Mouse (Mus musculus) embryonic stem cell, embryonic (primary cell): Measurements from ENCODE around the gene Tmem223.

Source experiments
- CTCF ChIA-PET, 4 experiments: fragments of 300-600 bp in 2 of 4; fragments of 350-600 bp in 2 of 4; sonication (Branson Sonifier 250); formaldehyde crosslinking; loops; one replicate each; lab custom pipeline; 2022; ENCODE audit warnings: inconsistent platforms in 2 of 4; lab: Charles Lee
- POLR2A ChIA-PET, 4 experiments: fragments of 300-600 bp in 2 of 4; fragments of 350-600 bp in 2 of 4; sonication (Branson Sonifier 250); formaldehyde crosslinking; loops; one replicate each; lab custom pipeline; 2022; ENCODE audit warnings: antibody characterized with exemption in 4 of 4, inconsistent platforms in 1 of 4; lab: Charles Lee

The Tmem223 gene

GRCm38 (mm10) chr19:8736160-8736467 is 34.7 kb upstream of the Tmem223 start:
- ChIA-PET POLR2A (interaction anchor here in 3 of 4 experiments (0.6 to 31.6 kb wide), 25 partner anchors 8 to 1418 kb away, joined by 3 to 1732 read pairs (median 7); partner anchors contain the start of genes Nxf1 (in 3 of the 3), Slc3a2 (in 3 of the 3), Hnrnpul2 (in 2 of the 3) and Taf6l (in 2 of the 3)), CTCF (no interaction called here)

GRCm38 (mm10) chr19:8738911-8739310 is 31.9 kb upstream of the Tmem223 start:
- ChIA-PET CTCF (no interaction called here), POLR2A (interaction anchor here (0.7 to 31.6 kb wide), 34 partner anchors 8 to 228 kb away, joined by 3 to 1732 read pairs (median 8); partner anchors contain the start of genes Nxf1 (in 3 of the 4), Slc3a2 (in 3 of the 4), 1810009A15Rik (in 2 of the 4) and Gm49416 (in 2 of the 4))

- ChIA-PET POLR2A (interaction anchor here (0.7 to 31.6 kb wide), 34 partner anchors 11 to 328 kb away, joined by 3 to 1732 read pairs (median 10); partner anchors contain the start of genes Nxf1 (in 3 of the 4), Slc3a2 (in 3 of the 4), Hnrnpul2 (in 2 of the 4) and Taf6l (in 2 of the 4)), CTCF (interaction anchor here in 2 of 4 experiments (0.9 to 1.7 kb wide), 2 partner anchors 21 to 22 kb away, joined by 5 to 17 read pairs; no protein-coding TSS in a partner anchor)
Observed at GRCm38 (mm10) chr19:8739646-8740045, 31.1 kb upstream of the Tmem223 start.

- ChIA-PET POLR2A (interaction anchor here (0.6 to 31.6 kb wide), 62 partner anchors 10 to 327 kb away, joined by 3 to 1732 read pairs (median 6); partner anchors contain the start of genes 1810009A15Rik (in 3 of the 4), Gm49416 (in 3 of the 4), Nxf1 (in 3 of the 4) and Slc3a2 (in 3 of the 4)), CTCF (interaction anchor here in 3 of 4 experiments (0.7 to 1.7 kb wide), 5 partner anchors 18 to 59 kb away, joined by 3 to 17 read pairs (median 4); partner anchors contain the start of gene Slc3a2 (in 1 of the 3))
Observed at GRCm38 (mm10) chr19:8740603-8741002, 30.2 kb upstream of the Tmem223 start, which contains the start of gene 1700092M07Rik. Gene 1700092M07Rik (plus strand): TSS chr19:8740718.

GRCm38 (mm10) chr19:8741243-8741869 is 29.4 kb upstream of the Tmem223 start, which contains the start of gene Stx5a:
Gene Stx5a (plus strand): TSS chr19:8741413.
- ChIA-PET CTCF (interaction anchor here in 3 of 4 experiments (0.5 to 1.7 kb wide), 5 partner anchors 18 to 58 kb away, joined by 3 to 17 read pairs (median 3); partner anchors contain the start of gene Slc3a2 (in 1 of the 3)), POLR2A (interaction anchor here (0.6 to 31.6 kb wide), 65 partner anchors 9 to 1770 kb away, joined by 3 to 1732 read pairs (median 6); partner anchors contain the start of genes 1810009A15Rik (in 3 of the 4), Gm49416 (in 3 of the 4), Nxf1 (in 3 of the 4) and Slc3a2 (in 3 of the 4))

GRCm38 (mm10) chr19:8742176-8742575 is 28.6 kb upstream of the Tmem223 start:
- ChIA-PET CTCF (no interaction called here), POLR2A (interaction anchor here (0.5 to 31.6 kb wide), 36 partner anchors 9 to 247 kb away, joined by 3 to 1732 read pairs (median 10); partner anchors contain the start of genes 1810009A15Rik (in 3 of the 4), Gm49416 (in 3 of the 4), Slc3a2 (in 3 of the 4) and Taf6l (in 3 of the 4))

GRCm38 (mm10) chr19:8745382-8745781 is 25.4 kb upstream of the Tmem223 start:
- ChIA-PET CTCF (interaction anchor here in 1 of 4 experiments (1.5 kb wide), 1 partner anchor 11 kb away, joined by 3 read pairs; the partner anchor contains the start of gene Nxf1), POLR2A (interaction anchor here in 3 of 4 experiments (0.6 to 31.6 kb wide), 8 partner anchors 11 to 26 kb away, joined by 3 to 1732 read pairs (median 38); partner anchors contain the start of genes Nxf1 (in 3 of the 3), Slc3a2 (in 3 of the 3), Tmem179b (in 1 of the 3) and Tmem223 (in 1 of the 3))

- CTCF ChIA-PET = interaction anchor here in 2 of 4 experiments (0.7 to 1.2 kb wide), 4 partner anchors 9 to 362 kb away, joined by 4 to 7 read pairs (median 4); partner anchors contain the start of gene Nxf1 (in 2 of the 2)
- POLR2A ChIA-PET = interaction anchor here in 3 of 4 experiments (0.5 to 31.6 kb wide), 22 partner anchors 9 to 219 kb away, joined by 3 to 1581 read pairs (median 4); partner anchors contain the start of genes Nxf1 (in 3 of the 3), Slc3a2 (in 3 of the 3), 1810009A15Rik (in 1 of the 3) and Eef1g (in 1 of the 3)
Observed at GRCm38 (mm10) chr19:8747368-8747767, 23.4 kb upstream of the Tmem223 start.

GRCm38 (mm10) chr19:8755652-8756051 is 15.1 kb upstream of the Tmem223 start:
- ChIA-PET CTCF (interaction anchor here in 3 of 4 experiments (0.6 to 1.7 kb wide), 8 partner anchors 12 to 1699 kb away, joined by 3 to 10 read pairs (median 3); partner anchors contain the start of gene Tmem179b (in 1 of the 3)), POLR2A (interaction anchor here (0.5 to 15.6 kb wide), 56 partner anchors 8 to 1337 kb away, joined by 3 to 436 read pairs (median 12); partner anchors contain the start of genes 1700092M07Rik (in 3 of the 4), Slc3a2 (in 3 of the 4), Stx5a (in 3 of the 4) and Taf6l (in 3 of the 4))

GRCm38 (mm10) chr19:8756635-8757387 is 14.0 kb upstream of the Tmem223 start, which contains the start of gene Nxf1:
Gene Nxf1 (plus strand): TSS chr19:8757073.
- POLR2A ChIA-PET = interaction anchor here (0.5 to 15.6 kb wide), 140 partner anchors 8 to 1707 kb away, joined by 3 to 436 read pairs (median 5); partner anchors contain the start of genes Tmem179b (in 4 of the 4), 1700092M07Rik (in 3 of the 4), 1810009A15Rik (in 3 of the 4) and AC129217.1 (in 3 of the 4)
- CTCF ChIA-PET = interaction anchor here in 2 of 4 experiments (0.9 to 1.7 kb wide), 6 partner anchors 10 to 41 kb away, joined by 3 to 10 read pairs (median 4); partner anchors contain the start of gene Tmem179b (in 1 of the 2)

GRCm38 (mm10) chr19:8757471-8757998 is 13.3 kb upstream of the Tmem223 start:
- ChIA-PET POLR2A (interaction anchor here (0.8 to 15.6 kb wide), 92 partner anchors 9 to 1516 kb away, joined by 3 to 436 read pairs (median 6); partner anchors contain the start of genes Tmem179b (in 4 of the 4), 1700092M07Rik (in 3 of the 4), Hnrnpul2 (in 3 of the 4) and Slc3a2 (in 3 of the 4)), CTCF (interaction anchor here in 3 of 4 experiments (0.6 to 1.2 kb wide), 4 partner anchors 10 to 389 kb away, joined by 4 to 8 read pairs (median 6); no protein-coding TSS in a partner anchor)

GRCm38 (mm10) chr19:8758899-8759298 is 11.9 kb upstream of the Tmem223 start:
- ChIA-PET CTCF (no interaction called here), POLR2A (interaction anchor here in 3 of 4 experiments (0.5 to 15.6 kb wide), 22 partner anchors 9 to 1625 kb away, joined by 3 to 436 read pairs (median 49); partner anchors contain the start of genes Slc3a2 (in 3 of the 3), 1700092M07Rik (in 2 of the 3), Stx5a (in 2 of the 3) and Taf6l (in 2 of the 3))

- POLR2A ChIA-PET = interaction anchor here (0.6 to 15.6 kb wide), 37 partner anchors 10 to 1423 kb away, joined by 3 to 436 read pairs (median 4); partner anchors contain the start of genes Slc3a2 (in 3 of the 4), Taf6l (in 2 of the 4), Tmem179b (in 2 of the 4) and Tmem223 (in 2 of the 4)
- CTCF ChIA-PET = interaction anchor here in 3 of 4 experiments (0.5 to 1.3 kb wide), 10 partner anchors 10 to 1410 kb away, joined by 3 to 6 read pairs (median 4); partner anchors contain the start of genes Taf6l (in 2 of the 3) and Tmem223 (in 1 of the 3)
Observed at GRCm38 (mm10) chr19:8760757-8761156, 10.0 kb upstream of the Tmem223 start.

- ChIA-PET POLR2A (interaction anchor here in 2 of 4 experiments (1.0 to 6.1 kb wide), 19 partner anchors 8 to 221 kb away, joined by 3 to 47 read pairs (median 4); partner anchors contain the start of genes Slc3a2 (in 2 of the 2), Tmem179b (in 2 of the 2), Tmem223 (in 2 of the 2) and 1810009A15Rik (in 1 of the 2)), CTCF (no interaction called here)
Observed at GRCm38 (mm10) chr19:8763276-8763675, 7.5 kb upstream of the Tmem223 start.

- ChIA-PET POLR2A (interaction anchor here in 3 of 4 experiments (1.1 to 27.6 kb wide), 13 partner anchors 8 to 62 kb away, joined by 3 to 801 read pairs (median 10); partner anchors contain the start of genes Nxf1 (in 3 of the 3), Tmem179b (in 2 of the 3), Zbtb3 (in 2 of the 3) and 1700092M07Rik (in 1 of the 3)), CTCF (interaction anchor here in 1 of 4 experiments (0.6 kb wide), 1 partner anchor 82 kb away, joined by 6 read pairs; no protein-coding TSS in a partner anchor)
Observed at GRCm38 (mm10) chr19:8765562-8765961, 5.2 kb upstream of the Tmem223 start.
